Comparison of ENCODE assay signal across 7 mouse cellular contexts in genomic region chr15:4375423-4376220, GRCm38 (mm10). TPM values are rescaled to one million over a fixed set of nuclear protein-coding genes. Genes with fewer than 3 reads are reported as not detected.
A peak's percentile ranks its signal among the peaks of the same experiment; 100 is the strongest.
DNase-seq lines count a peak whose midpoint lies in the region; ATAC-seq lines count a peak whose summit lies in the region.

TSS of gene Plcxd3 (plus strand) at chr15:4375491.

- peak within 1 kb of the TSS; percentile 84 for H3K4me2 ChIP-seq in forebrain, embryonic 11.5 days (ENCODE audit: low read depth, low read length, severe bottlenecking)
- peak within 1 kb of the TSS; percentile 85 for H3K4me2 ChIP-seq in neural tube, embryonic 13.5 days

- DNase-seq in R1 (ENCODE audit: low read depth, low spot score), result peak; percentile 64
- peak; percentile 45 for DNase-seq in brain, embryonic 18.5 days (ENCODE audit: low read depth, low spot score)
- DNase-seq in forebrain, embryonic 11.5 days (ENCODE audit: low spot score), result peak; percentile 77
- peak; percentile 17 for DNase-seq in kidney, adult 18-20 months
- peak; percentile 66 for DNase-seq in left cerebral cortex, postnatal 4 days
- no peak for DNase-seq in urinary bladder, postnatal 10 days (ENCODE audit: low spot score)

- intact Hi-C loops in left cerebral cortex, postnatal 4 days (cut with DNase I), result no loop called here

- no peaks in the 10 kb centered on the region for H3K9me3 ChIP-seq in forebrain, embryonic 11.5 days (ENCODE audit: control insufficient read depth, low read length)
- no peaks in the 10 kb centered on the region for H3K9me3 ChIP-seq in neural tube, embryonic 13.5 days

- H3K9ac ChIP-seq in forebrain, embryonic 11.5 days (ENCODE audit: low read length), result peak within 1 kb of the TSS; percentile 47
- peak within 1 kb of the TSS; percentile 80 for H3K9ac ChIP-seq in neural tube, embryonic 13.5 days

- under 1% methylated on average over 33 of the region's 33 CpGs for WGBS in forebrain, embryonic 11.5 days
- under 1% methylated on average over 33 of the region's 33 CpGs for WGBS in neural tube, embryonic 13.5 days

- peak within 1 kb of the TSS; percentile 44 for H3K4me3 ChIP-seq in forebrain, embryonic 11.5 days (ENCODE audit: low read depth, low read length)
- peak within 1 kb of the TSS; percentile 58 for H3K4me3 ChIP-seq in neural tube, embryonic 13.5 days

- H3K4me1 ChIP-seq in forebrain, embryonic 11.5 days (replicated peaks; ENCODE audit: control insufficient read depth, insufficient read depth, low read length), result peaks cover 4% of the 10 kb centered on the region; the same call in 1 of the 2 replicates
- peaks cover 21% of the 10 kb centered on the region for H3K4me1 ChIP-seq in neural tube, embryonic 13.5 days (replicated peaks)

- peaks cover 2% of the 10 kb centered on the region; the same call in 1 of the 2 replicates for H3K27me3 ChIP-seq in forebrain, embryonic 11.5 days (ENCODE audit: control insufficient read depth, insufficient read depth, low read length)
- H3K27me3 ChIP-seq in neural tube, embryonic 13.5 days, result no peaks in the 10 kb centered on the region

- H3K36me3 ChIP-seq in forebrain, embryonic 11.5 days (ENCODE audit: control insufficient read depth, insufficient read depth, low read length), result no peaks in the 10 kb centered on the region
- H3K36me3 ChIP-seq in neural tube, embryonic 13.5 days, result no peaks in the 10 kb centered on the region

- peak; percentile 94 for ATAC-seq in forebrain, embryonic 11.5 days (replicated peaks; ENCODE audit: low FRiP score)
- ATAC-seq in neural tube, embryonic 13.5 days (ENCODE audit: low read depth), result peak; percentile 91

- no peak within 1 kb of the TSS for H3K27ac ChIP-seq in forebrain, embryonic 11.5 days (ENCODE audit: low read depth, low read length)
- peak within 1 kb of the TSS; percentile 52 for H3K27ac ChIP-seq in neural tube, embryonic 13.5 days (replicated peaks)

RNA-seq across cellular contexts. Expression of gene Plcxd3, which starts in this region (rescaled TPM):
- 13.0 and 18.8 TPM in 2 replicates for polyA plus RNA-seq in forebrain, embryonic 11.5 days (2014; fragmentation: Nextera tagmentation; extraction: Ambion mirVana)
- total RNA-seq in left cerebral cortex, postnatal 4 days (2021), result 10 to 100 TPM; 43.6 to 48.2 TPM
- 35.1 and 37.1 TPM in 2 replicates for polyA plus RNA-seq in neural tube, embryonic 13.5 days (2015; fragmentation: Nextera tagmentation; extraction: Ambion mirVana)
